Mouse (Mus musculus) CH12.LX (cell line): Measurements from ENCODE around the gene Gas7.

Experiments
- CTCF ChIP-seq, 2 experiments: IDR thresholded peaks in 1 of 2; conservative IDR thresholded peaks in 1 of 2; 2 replicates each; pipeline ENCODE4 v1.5.1; 2011 to 2012; ENCODE audit warnings: low read depth in 2 of 2, low read length in 2 of 2, improper control_type of control experiment in 1 of 2, inconsistent platforms in 1 of 2, mild to moderate bottlenecking in 1 of 2, moderate library complexity in 1 of 2
- E2F4 ChIP-seq: IDR thresholded peaks from 2 replicates; pipeline ENCODE4 v1.6.1; 2011; ENCODE audit warnings: low read depth, low read length, improper control_type of control experiment; ENCODE audit not compliant: insufficient replicate concordance
- TCF12 ChIP-seq: IDR thresholded peaks from 2 replicates; pipeline ENCODE4 v1.6.1; 2014; ENCODE audit warnings: low read depth, mild to moderate bottlenecking, inconsistent platforms, low read length, improper control_type of control experiment
- USF2 ChIP-seq: conservative IDR thresholded peaks from 2 replicates; pipeline ENCODE4 v1.6.1; 2011; ENCODE audit warnings: low read depth, low read length, improper control_type of control experiment
- ZKSCAN1 ChIP-seq: IDR thresholded peaks from 2 replicates; pipeline ENCODE4 v1.6.1; 2012; ENCODE audit warnings: low read depth, inconsistent platforms, low read length, improper control_type of control experiment, borderline replicate concordance

DNA sequence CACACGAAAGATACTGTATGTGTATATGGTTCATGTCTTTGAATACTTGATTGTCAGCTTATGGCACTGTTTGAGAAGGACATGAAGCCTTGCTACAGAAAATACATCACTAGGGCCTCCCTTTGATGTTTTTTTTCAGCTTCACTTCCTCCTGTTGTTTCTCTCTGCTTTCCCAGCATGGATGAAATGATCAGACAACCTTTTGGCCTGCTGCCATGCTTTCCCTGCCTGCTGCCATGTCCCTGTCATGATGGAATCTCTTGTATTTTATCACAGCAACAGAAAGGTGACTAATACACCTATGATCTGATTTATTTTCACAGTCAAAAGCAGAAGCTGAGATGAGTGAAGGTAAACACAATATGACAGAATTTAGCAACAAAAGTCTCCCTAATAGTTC is 278.5 kb downstream of the Gas7 start:
- TF ChIP-seq USF2 (no peak), ZKSCAN1 (no peak), CTCF (conservative IDR thresholded peaks at IDR 0.05 in 1 of 2, IDR thresholded peaks at IDR 0.05 in 1 of 2; ENCODE audit: low read depth in 2 of 2, low read length in 2 of 2) (no peak), E2F4 (no peak), TCF12 (no peak)
